Mouse (Mus musculus): ENCODE results near the gene Srsf7. TPM values are rescaled to one million over a fixed set of nuclear protein-coding genes. Genes with fewer than 3 reads are reported as not detected.

Gene Srsf7
- polyA plus RNA-seq, 1 experiment from 2014 or later: 633 TPM

DNA sequence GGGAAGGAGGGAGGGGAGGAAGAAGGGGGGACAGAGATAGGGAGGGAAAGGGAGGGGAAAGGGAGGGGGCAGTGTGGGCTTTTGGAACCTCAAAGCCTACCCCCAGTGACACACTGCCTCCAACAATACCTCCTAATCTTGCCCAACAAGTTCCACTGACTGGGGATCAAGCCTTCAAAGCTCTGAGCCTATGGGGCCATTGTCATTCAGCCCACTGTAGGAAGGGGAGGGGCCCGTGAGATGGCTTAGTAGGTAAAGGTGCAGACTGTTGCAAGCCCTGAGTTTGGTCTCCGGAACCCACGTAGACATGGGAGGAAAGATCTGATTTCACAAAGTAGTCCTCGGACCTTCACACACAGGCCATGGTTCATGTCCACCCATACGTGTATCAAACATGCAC is 55.8 kb downstream of the Srsf7 start:
- Histone ChIP-seq H3K4me1 (peaks cover 17% of the 10 kb centered on the region), H3K27me3 (no peaks in the 10 kb centered on the region), H3K9ac (no peak overlapping the region), H3K4me2 (no peak overlapping the region), H3K36me3 (no peaks in the 10 kb centered on the region), H3K4me3 (no peak overlapping the region), H3K9me3 (no peaks in the 10 kb centered on the region), H3K27ac (no peak overlapping the region)
- no peak for ATAC-seq (ENCODE audit: borderline replicate concordance, extremely low read depth, low FRiP score, low TSS enrichment)
- WGBS: 35% methylated on average over 5 of the region's 5 CpGs

Other genes starting within 250 kb of the Srsf7 start
- 78.6 and 80.0 TPM in 2 replicates for gene Hnrnpll, start 145.0 kb downstream of the Srsf7 start, polyA plus RNA-seq (2015; fragmentation: Nextera tagmentation; extraction: Ambion mirVana)
- 17.7 and 19.4 TPM in 2 replicates for gene Galm, start 79.8 kb downstream of the Srsf7 start, polyA plus RNA-seq (2015; fragmentation: Nextera tagmentation; extraction: Ambion mirVana)
- 0.10 and 0.11 TPM in 2 replicates for gene Ttc39d, start 153 bp upstream of the Srsf7 start, polyA plus RNA-seq (2015; fragmentation: Nextera tagmentation; extraction: Ambion mirVana)
- gene Gemin6, start 17.1 kb upstream of the Srsf7 start, polyA plus RNA-seq (2015; fragmentation: Nextera tagmentation; extraction: Ambion mirVana): 42.7 and 46.1 TPM in 2 replicates
- 34.1 and 35.7 TPM in 2 replicates for gene Morn2, start 82.9 kb upstream of the Srsf7 start, polyA plus RNA-seq (2015; fragmentation: Nextera tagmentation; extraction: Ambion mirVana)
- gene Dhx57, start 83.2 kb upstream of the Srsf7 start, polyA plus RNA-seq (2015; fragmentation: Nextera tagmentation; extraction: Ambion mirVana): 13.9 and 15.6 TPM in 2 replicates
- gene Arhgef33, start 100.1 kb upstream of the Srsf7 start, polyA plus RNA-seq (2015; fragmentation: Nextera tagmentation; extraction: Ambion mirVana): 0.82 and 1.1 TPM in 2 replicates
- 1.2 and 2.0 TPM in 2 replicates for gene Gm10190, start 166.2 kb upstream of the Srsf7 start, polyA plus RNA-seq (2015; fragmentation: Nextera tagmentation; extraction: Ambion mirVana)